Mouse (Mus musculus) liver, postnatal 0 days (tissue): ENCODE data around the gene Prr18.

ENCODE experiments used
- CTCF ChIP-seq: sonication (generic); IDR thresholded peaks from 2 replicates; pipeline ENCODE4 v1.5.1; 2016; ENCODE audit warnings: antibody characterized with exemption, low read depth
- EP300 ChIP-seq: IDR thresholded peaks from 2 replicates; pipeline ENCODE4 v1.6.1; 2016; ENCODE audit warnings: antibody characterized with exemption, low read depth, mild to moderate bottlenecking

DNA sequence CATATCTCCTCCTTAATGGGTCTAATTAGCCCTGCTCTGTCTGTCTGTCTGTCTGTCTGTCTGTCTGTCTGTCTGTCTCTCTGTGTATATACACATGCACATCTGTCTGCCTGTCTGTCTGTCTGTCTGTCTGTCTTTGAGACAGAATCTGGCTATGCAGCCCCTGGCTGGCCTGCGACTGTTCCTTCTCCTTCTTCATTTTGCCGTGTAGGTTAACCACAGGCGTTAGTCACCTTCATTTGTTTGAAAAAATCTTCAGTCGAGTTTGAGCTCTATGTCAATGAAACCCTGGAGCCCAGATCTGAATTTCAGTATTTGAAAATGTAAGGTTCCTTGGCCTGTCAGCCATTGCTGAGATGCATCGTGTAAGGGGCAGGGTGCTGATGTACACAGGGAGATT lies 40.0 kb downstream of the Prr18 start:
- TF ChIP-seq CTCF = no peak
- no peak for TF ChIP-seq EP300
